Mouse (Mus musculus): Measurements from ENCODE around the gene A030005L19Rik. TPM values are rescaled to one million over a fixed set of nuclear protein-coding genes. Genes with fewer than 3 reads are reported as not detected.
"Not testable (repeated sequence)": the region's sequence is repeated elsewhere in the genome, so short reads cannot be mapped to it uniquely, and the experiment has no call there.

A030005L19Rik gene
- polyA plus RNA-seq, 1 experiment from 2014 or later = not detected

- ATAC-seq; H3K4me3 ChIP-seq (ENCODE audit: low read length); H3K9ac ChIP-seq (ENCODE audit: low read depth, low read length); H3K27me3 ChIP-seq (replicated peaks; ENCODE audit: control insufficient read depth, insufficient read depth, low read length); H3K27ac ChIP-seq (ENCODE audit: low read length); H3K36me3 ChIP-seq (ENCODE audit: control insufficient read depth, insufficient read depth, low read length); H3K9me3 ChIP-seq (ENCODE audit: control insufficient read depth, low read length); H3K4me2 ChIP-seq (ENCODE audit: low read depth, low read length); H3K4me1 ChIP-seq (ENCODE audit: control insufficient read depth, insufficient read depth, low read length): not testable (repeated sequence)
- WGBS = 85% methylated on average over 2 of the region's 3 CpGs
Measured at GRCm38 (mm10) chr1:82930558-82930957, 17.4 kb downstream of the A030005L19Rik start.

DNA sequence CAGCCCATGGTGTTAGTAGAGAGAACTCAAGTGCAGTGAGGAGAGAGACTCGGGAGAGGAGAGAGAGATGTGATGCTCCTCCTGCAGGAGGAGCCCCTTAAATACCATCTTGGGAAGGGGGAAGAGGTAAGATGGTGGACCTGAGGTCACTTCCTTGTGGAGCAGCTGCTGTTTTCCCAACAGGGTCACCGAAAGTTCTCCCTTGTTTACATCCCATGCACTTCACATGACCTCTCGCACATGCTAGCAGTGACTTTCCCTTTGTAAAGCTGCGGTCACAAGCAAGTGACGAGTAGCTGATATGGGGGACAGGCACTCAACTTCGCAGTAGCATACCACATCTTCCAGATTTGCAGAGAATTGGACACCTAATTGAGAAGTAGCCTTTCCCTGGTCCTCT lies 18.2 kb downstream of the A030005L19Rik start, which contains the start of gene Gm6217:
Gm6217 (minus strand) TSS at position 74 of the 400 bp plus-strand sequence.
- not testable (repeated sequence) for H3K4me2 ChIP-seq (ENCODE audit: low read depth, low read length); H3K9ac ChIP-seq (ENCODE audit: low read depth, low read length); H3K27me3 ChIP-seq (replicated peaks; ENCODE audit: control insufficient read depth, insufficient read depth, low read length); H3K4me3 ChIP-seq (ENCODE audit: low read length); H3K27ac ChIP-seq (ENCODE audit: low read length); H3K4me1 ChIP-seq (ENCODE audit: control insufficient read depth, insufficient read depth, low read length); H3K36me3 ChIP-seq (ENCODE audit: control insufficient read depth, insufficient read depth, low read length); ATAC-seq; H3K9me3 ChIP-seq (ENCODE audit: control insufficient read depth, low read length)
- no CpG with 5 or more reads among the region's 6 CpGs for WGBS

GRCm38 (mm10) chr1:82938666-82939065 lies 25.5 kb downstream of the A030005L19Rik start:
- no peak overlapping the region for H3K4me3 ChIP-seq (ENCODE audit: low read length)

DNA sequence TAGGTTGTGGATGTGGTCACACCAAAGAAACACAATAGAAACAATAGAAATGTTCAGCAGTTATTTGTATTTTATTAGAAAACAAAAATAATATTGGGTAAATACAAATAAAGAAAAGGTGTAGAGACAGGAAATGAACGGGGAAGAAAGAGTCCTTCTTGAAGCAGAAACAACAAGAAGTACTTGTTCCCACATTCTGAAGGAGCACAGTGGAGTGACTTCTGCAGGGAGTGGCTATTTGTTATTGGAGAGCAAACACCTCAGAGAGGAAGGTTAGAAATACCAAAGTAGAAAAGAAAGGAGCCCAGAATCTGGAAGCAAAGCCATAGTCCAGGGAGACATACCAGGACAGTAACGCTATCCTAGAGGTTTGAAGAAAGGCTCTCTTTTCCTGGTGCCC lies 29.4 kb downstream of the A030005L19Rik start:
- ATAC-seq; H3K4me1 ChIP-seq (ENCODE audit: control insufficient read depth, insufficient read depth, low read length); H3K9me3 ChIP-seq (ENCODE audit: control insufficient read depth, low read length); H3K4me3 ChIP-seq (ENCODE audit: low read length); H3K27me3 ChIP-seq (replicated peaks; ENCODE audit: control insufficient read depth, insufficient read depth, low read length); H3K27ac ChIP-seq (ENCODE audit: low read length); H3K36me3 ChIP-seq (ENCODE audit: control insufficient read depth, insufficient read depth, low read length); H3K4me2 ChIP-seq (ENCODE audit: low read depth, low read length); H3K9ac ChIP-seq (ENCODE audit: low read depth, low read length): not testable (repeated sequence)
- WGBS = 80% methylated on average over 1 of the region's 2 CpGs

More at GRCm38 (mm10) chr1:82938666-82939065, 25.5 kb downstream of the A030005L19Rik start:
- Histone ChIP-seq H3K9me3 (ENCODE audit: control insufficient read depth, low read length) (peaks cover 6% of the 10 kb centered on the region; the same call in 1 of the 2 replicates), H3K4me1 (ENCODE audit: control insufficient read depth, insufficient read depth, low read length) (no peaks in the 10 kb centered on the region), H3K27me3 (replicated peaks; ENCODE audit: control insufficient read depth, insufficient read depth, low read length) (no peaks in the 10 kb centered on the region), H3K27ac (ENCODE audit: low read length) (no peak overlapping the region), H3K4me2 (ENCODE audit: low read depth, low read length) (no peak overlapping the region), H3K9ac (ENCODE audit: low read depth, low read length) (no peak overlapping the region), H3K36me3 (ENCODE audit: control insufficient read depth, insufficient read depth, low read length) (no peaks in the 10 kb centered on the region)
- ATAC-seq = no peak
- WGBS = 91% methylated on average over 5 of the region's 5 CpGs

DNA sequence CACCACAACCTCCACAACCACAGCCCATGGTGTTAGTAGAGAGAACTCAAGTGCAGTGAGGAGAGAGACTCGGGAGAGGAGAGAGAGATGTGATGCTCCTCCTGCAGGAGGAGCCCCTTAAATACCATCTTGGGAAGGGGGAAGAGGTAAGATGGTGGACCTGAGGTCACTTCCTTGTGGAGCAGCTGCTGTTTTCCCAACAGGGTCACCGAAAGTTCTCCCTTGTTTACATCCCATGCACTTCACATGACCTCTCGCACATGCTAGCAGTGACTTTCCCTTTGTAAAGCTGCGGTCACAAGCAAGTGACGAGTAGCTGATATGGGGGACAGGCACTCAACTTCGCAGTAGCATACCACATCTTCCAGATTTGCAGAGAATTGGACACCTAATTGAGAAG lies 30.2 kb downstream of the A030005L19Rik start, which contains the start of gene A030003K21Rik:
A030003K21Rik (minus strand) TSS at position 94 of the 400 bp plus-strand sequence.
- not testable (repeated sequence) for H3K4me3 ChIP-seq (ENCODE audit: low read length); ATAC-seq
- no CpG with 5 or more reads among the region's 6 CpGs for WGBS

GRCm38 (mm10) chr1:82946029-82946428 lies 32.9 kb downstream of the A030005L19Rik start:
- not testable (repeated sequence) for H3K27me3 ChIP-seq (replicated peaks; ENCODE audit: control insufficient read depth, insufficient read depth, low read length); ATAC-seq; H3K4me1 ChIP-seq (ENCODE audit: control insufficient read depth, insufficient read depth, low read length); H3K36me3 ChIP-seq (ENCODE audit: control insufficient read depth, insufficient read depth, low read length); H3K4me2 ChIP-seq (ENCODE audit: low read depth, low read length); H3K9ac ChIP-seq (ENCODE audit: low read depth, low read length); H3K27ac ChIP-seq (ENCODE audit: low read length); H3K4me3 ChIP-seq (ENCODE audit: low read length); H3K9me3 ChIP-seq (ENCODE audit: control insufficient read depth, low read length)
- WGBS = 100% methylated on average over 2 of the region's 2 CpGs

More for the DNA sequence above, 30.2 kb downstream of the A030005L19Rik start, which contains the start of gene A030003K21Rik:
- H3K4me1 ChIP-seq (ENCODE audit: control insufficient read depth, insufficient read depth, low read length); H3K36me3 ChIP-seq (ENCODE audit: control insufficient read depth, insufficient read depth, low read length); H3K27ac ChIP-seq (ENCODE audit: low read length); H3K4me2 ChIP-seq (ENCODE audit: low read depth, low read length); H3K9ac ChIP-seq (ENCODE audit: low read depth, low read length); H3K27me3 ChIP-seq (replicated peaks; ENCODE audit: control insufficient read depth, insufficient read depth, low read length); H3K9me3 ChIP-seq (ENCODE audit: control insufficient read depth, low read length): not testable (repeated sequence)

DNA sequence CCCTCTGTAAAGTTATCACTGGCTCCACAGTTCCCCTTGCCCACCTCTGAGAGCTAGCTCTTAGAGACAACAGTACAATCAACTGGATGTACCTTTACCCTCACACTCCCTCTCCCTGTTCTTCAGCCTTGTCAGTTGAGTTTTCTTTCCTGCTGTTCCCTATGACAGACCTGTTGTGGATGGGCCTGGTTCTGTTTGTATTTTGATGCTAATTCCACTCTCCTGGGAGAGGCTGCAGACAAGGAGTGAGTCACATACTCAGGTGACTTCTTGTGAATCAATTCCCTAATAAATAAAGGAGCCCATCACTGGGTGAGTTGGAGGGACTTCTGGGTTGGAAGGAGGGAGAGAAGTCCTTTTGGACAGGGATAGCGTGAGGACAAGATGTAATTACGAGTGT lies 35.5 kb downstream of the A030005L19Rik start:
- no peaks in the 10 kb centered on the region for H3K36me3 ChIP-seq (ENCODE audit: control insufficient read depth, insufficient read depth, low read length)
- no peak for ATAC-seq
- H3K4me1 ChIP-seq (ENCODE audit: control insufficient read depth, insufficient read depth, low read length) = no peaks in the 10 kb centered on the region
- H3K27ac ChIP-seq (ENCODE audit: low read length) = no peak overlapping the region
- WGBS = 90% methylated on average over 2 of the region's 2 CpGs
- H3K4me3 ChIP-seq (ENCODE audit: low read length) = no peak overlapping the region
- H3K9ac ChIP-seq (ENCODE audit: low read depth, low read length) = no peak overlapping the region
- H3K9me3 ChIP-seq (ENCODE audit: control insufficient read depth, low read length) = no peaks in the 10 kb centered on the region
- no peak overlapping the region for H3K4me2 ChIP-seq (ENCODE audit: low read depth, low read length)
- no peaks in the 10 kb centered on the region for H3K27me3 ChIP-seq (replicated peaks; ENCODE audit: control insufficient read depth, insufficient read depth, low read length)

DNA sequence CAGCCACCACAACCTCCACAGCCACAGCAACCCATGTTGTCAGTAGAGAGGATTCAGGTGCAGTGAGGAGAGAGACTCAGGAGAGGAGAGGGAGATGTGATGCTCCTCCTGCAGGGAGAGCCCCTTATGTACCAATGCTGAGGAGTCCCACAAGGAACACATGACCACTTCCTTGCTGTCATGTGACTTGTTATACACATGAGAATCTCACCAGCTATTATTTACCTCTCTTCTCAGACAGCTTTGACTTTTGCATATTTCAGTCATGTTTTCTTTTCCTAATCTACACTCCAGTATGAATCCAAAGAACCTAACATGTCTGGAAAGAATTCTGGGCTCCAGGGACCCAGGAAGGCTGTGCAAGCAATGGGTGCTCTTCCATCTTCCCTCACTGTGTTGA lies 42.8 kb downstream of the A030005L19Rik start, which contains the start of gene Gm7544:
Gm7544 (minus strand) TSS at position 101 of the 400 bp plus-strand sequence.
- H3K9ac ChIP-seq (ENCODE audit: low read depth, low read length); ATAC-seq; H3K27me3 ChIP-seq (replicated peaks; ENCODE audit: control insufficient read depth, insufficient read depth, low read length); H3K9me3 ChIP-seq (ENCODE audit: control insufficient read depth, low read length); H3K4me3 ChIP-seq (ENCODE audit: low read length); H3K36me3 ChIP-seq (ENCODE audit: control insufficient read depth, insufficient read depth, low read length); H3K4me1 ChIP-seq (ENCODE audit: control insufficient read depth, insufficient read depth, low read length); H3K27ac ChIP-seq (ENCODE audit: low read length); H3K4me2 ChIP-seq (ENCODE audit: low read depth, low read length): not testable (repeated sequence)

- H3K27me3 ChIP-seq (replicated peaks; ENCODE audit: control insufficient read depth, insufficient read depth, low read length) = no peaks in the 10 kb centered on the region
- ATAC-seq = no peak
Measured at GRCm38 (mm10) chr1:82959870-82960385, 46.8 kb downstream of the A030005L19Rik start, which contains the start of gene Gm47955. Gene Gm47955, plus strand, starts transcription at chr1:82960286.

More at GRCm38 (mm10) chr1:82959870-82960385, 46.8 kb downstream of the A030005L19Rik start, which contains the start of gene Gm47955:
- Histone ChIP-seq H3K27ac (ENCODE audit: low read length) (no peak within 1 kb of the TSS), H3K4me3 (ENCODE audit: low read length) (no peak within 1 kb of the TSS), H3K36me3 (ENCODE audit: control insufficient read depth, insufficient read depth, low read length) (no peaks in the 10 kb centered on the region), H3K4me2 (ENCODE audit: low read depth, low read length) (no peak within 1 kb of the TSS), H3K9me3 (ENCODE audit: control insufficient read depth, low read length) (no peaks in the 10 kb centered on the region), H3K4me1 (ENCODE audit: control insufficient read depth, insufficient read depth, low read length) (no peaks in the 10 kb centered on the region), H3K9ac (ENCODE audit: low read depth, low read length) (no peak within 1 kb of the TSS)
- WGBS = 82% methylated on average over 11 of the region's 11 CpGs

Measured in intestine, embryonic 16.5 days (tissue).